Mouse (Mus musculus) adrenal gland, postnatal 36 days (tissue): ENCODE measurements around the gene Nrp2. TPM values are rescaled to one million over a fixed set of nuclear protein-coding genes. Genes with fewer than 3 reads are reported as not detected.

ENCODE experiments used
- DNase-seq, 2 experiments: peaks; one replicate each; pipeline ENCODE4 v3.0.0; 2021; ENCODE audit warnings: mixed read lengths in 1 of 2
- total RNA-seq, 2 experiments: library from RNA; stranded (reverse); gene quantifications; 2 replicates each; pipeline ENCODE4 v1.2.3; 2021

Gene Nrp2
- total RNA-seq, 2 experiments from 2014 or later = 36.7 to 37.9 TPM

DNA sequence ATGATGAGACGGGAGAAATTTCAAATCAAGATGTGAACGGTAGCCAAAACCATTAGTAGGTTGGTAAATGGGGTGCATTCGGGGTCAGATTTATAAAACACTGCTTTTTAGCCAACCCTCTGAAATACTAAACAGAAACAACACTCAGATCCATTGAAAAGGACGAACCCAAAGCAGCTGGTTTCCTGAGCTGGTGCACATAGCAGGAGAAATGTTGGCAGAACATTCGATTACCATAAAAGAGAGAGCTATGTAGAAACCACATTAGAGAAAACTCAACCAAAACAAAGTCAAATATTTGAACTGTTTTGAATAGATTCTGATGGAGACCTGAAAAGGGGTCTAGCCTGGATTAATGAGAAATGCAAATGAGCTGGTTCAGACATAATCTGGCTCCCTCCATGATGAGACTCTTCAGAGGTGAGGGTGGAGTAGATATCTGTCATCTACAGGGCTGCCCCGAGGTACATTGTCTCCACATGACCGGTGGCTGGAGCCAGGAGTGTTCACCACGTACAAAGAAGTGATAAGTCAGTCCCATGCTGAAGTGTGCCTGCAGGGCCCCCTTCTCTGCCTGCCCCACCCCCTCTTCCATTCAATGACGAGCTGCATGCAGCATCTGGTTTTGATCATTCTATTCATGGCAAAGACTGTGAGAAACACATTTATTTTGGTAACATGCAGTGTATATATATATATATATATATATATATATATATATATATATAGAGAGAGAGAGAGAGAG lies 156.6 kb downstream of the Nrp2 start:
- no peak for DNase-seq

DNA sequence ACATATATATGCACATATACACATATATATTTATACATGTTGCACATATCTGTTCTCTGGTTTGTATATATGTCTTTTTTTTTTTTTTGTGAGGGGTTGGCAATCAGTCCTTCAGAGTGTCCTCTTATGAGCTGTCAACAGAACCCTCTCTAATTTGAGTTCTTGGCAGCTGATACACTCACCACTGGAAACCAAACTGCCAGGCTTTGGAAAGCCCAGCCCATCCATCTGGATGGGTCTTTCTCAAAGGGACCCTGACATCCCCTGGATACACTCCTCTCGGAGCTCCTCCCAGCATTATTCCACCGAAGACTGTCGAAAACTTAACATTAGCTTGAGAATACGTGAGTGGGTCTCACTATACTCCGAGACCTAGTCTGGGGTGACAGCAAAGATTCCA lies 157.2 kb downstream of the Nrp2 start:
- DNase-seq = no peak

DNA sequence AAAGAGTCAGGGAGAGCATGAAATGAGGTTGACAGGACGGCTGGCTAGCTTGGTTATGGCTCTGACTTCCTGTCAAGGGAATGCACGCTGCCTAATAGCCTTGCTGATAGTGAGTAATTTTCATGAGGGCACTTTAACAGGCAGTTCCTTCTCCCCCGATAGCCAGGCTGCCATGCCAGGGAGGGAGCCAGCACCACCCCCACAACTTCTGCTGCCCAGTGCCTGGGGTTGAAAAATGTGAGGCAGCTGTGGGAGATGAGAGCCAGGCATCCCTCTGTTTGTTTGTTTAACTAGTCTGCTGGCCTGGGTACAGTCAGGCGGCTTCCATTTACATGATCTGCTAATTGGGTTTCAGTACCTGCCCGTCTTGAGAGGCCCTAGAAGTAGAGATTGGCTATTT lies 157.7 kb downstream of the Nrp2 start:
- peak in 1 of 2 experiments; percentile 7 for DNase-seq
